Mouse (Mus musculus) brain, embryonic 14.5 days (tissue): Measurements from ENCODE around the gene Cep83.

Source experiments
- CTCF ChIP-seq: fragments of 200-500 bp; IDR thresholded peaks from 2 replicates; pipeline ENCODE4 v1.5.1; 2012; ENCODE audit warnings: inconsistent platforms, mild to moderate bottlenecking, moderate library complexity, borderline replicate concordance; ENCODE audit not compliant: insufficient read depth, insufficient read length; ENCODE audit errors: extremely low read depth
- POLR2A ChIP-seq: fragments of 200-500 bp; IDR thresholded peaks from 2 replicates; pipeline ENCODE4 v1.6.1; 2012; ENCODE audit warnings: mild to moderate bottlenecking, inconsistent platforms, borderline replicate concordance; ENCODE audit not compliant: poor library complexity, insufficient read depth, insufficient read length, severe bottlenecking; ENCODE audit errors: extremely low read depth

- TF ChIP-seq CTCF (no peak), POLR2A (no peak)
Measured at GRCm38 (mm10) chr10:94639281-94639680, 49.2 kb upstream of the Cep83 start.
